Mouse (Mus musculus) hindlimb bud, embryonic 11.5 days (tissue): ENCODE results near the gene Oprm1.
"Not testable (repeated sequence)": the region's sequence is repeated elsewhere in the genome, so short reads cannot be mapped to it uniquely, and the experiment has no call there.

Experiments
- DNase-seq: peaks from one replicate; pipeline ENCODE4 v3.0.0-alpha.2; 2012; ENCODE audit warnings: low read depth, low spot score; ENCODE audit errors: extremely low spot score

The Oprm1 gene

GRCm38 (mm10) chr10:6968334-6968733, 210.0 kb downstream of the Oprm1 start:
- DNase-seq = no peak

- DNase-seq = no peak
These were observed 219.5 kb downstream of the Oprm1 start for GRCm38 (mm10) chr10:6977843-6978242.

- DNase-seq = no peak
These were observed 220.4 kb downstream of the Oprm1 start for GRCm38 (mm10) chr10:6978733-6979132.

GRCm38 (mm10) chr10:6979216-6979615, 220.9 kb downstream of the Oprm1 start:
- no peak for DNase-seq

- no peak for DNase-seq
These were observed 221.5 kb downstream of the Oprm1 start for GRCm38 (mm10) chr10:6979789-6980188.

GRCm38 (mm10) chr10:6980236-6980635, 221.9 kb downstream of the Oprm1 start:
- no peak for DNase-seq

GRCm38 (mm10) chr10:6982751-6983151, 224.4 kb downstream of the Oprm1 start:
- DNase-seq = no peak

GRCm38 (mm10) chr10:6983431-6983830, 225.1 kb downstream of the Oprm1 start:
- DNase-seq = no peak

- DNase-seq = no peak
These were observed 227.9 kb downstream of the Oprm1 start for GRCm38 (mm10) chr10:6986246-6986645.

GRCm38 (mm10) chr10:6987399-6988098, 229.2 kb downstream of the Oprm1 start:
- no peak for DNase-seq

- no peak for DNase-seq
These were observed 230.2 kb downstream of the Oprm1 start for GRCm38 (mm10) chr10:6988555-6988954.

GRCm38 (mm10) chr10:6996895-6997294, 238.6 kb downstream of the Oprm1 start:
- DNase-seq = no peak

GRCm38 (mm10) chr10:6998576-6999250, 240.4 kb downstream of the Oprm1 start:
- no peak for DNase-seq

- no peak for DNase-seq
These were observed 241.0 kb downstream of the Oprm1 start for GRCm38 (mm10) chr10:6999355-6999754.

GRCm38 (mm10) chr10:7003898-7004297, 245.6 kb downstream of the Oprm1 start:
- not testable (repeated sequence) for DNase-seq

GRCm38 (mm10) chr10:7004980-7005538, 246.8 kb downstream of the Oprm1 start:
- no peak for DNase-seq

- DNase-seq = no peak
These were observed 252.2 kb downstream of the Oprm1 start for GRCm38 (mm10) chr10:7010543-7010942.

GRCm38 (mm10) chr10:7015199-7015598, 256.9 kb downstream of the Oprm1 start:
- no peak for DNase-seq

- DNase-seq = no peak
These were observed 261.6 kb downstream of the Oprm1 start for GRCm38 (mm10) chr10:7019781-7020386.

GRCm38 (mm10) chr10:7020551-7020950, 262.2 kb downstream of the Oprm1 start:
- no peak for DNase-seq

- DNase-seq = no peak
These were observed 266.7 kb downstream of the Oprm1 start for GRCm38 (mm10) chr10:7025028-7025427.

- DNase-seq = no peak
These were observed 275.2 kb downstream of the Oprm1 start for GRCm38 (mm10) chr10:7033459-7033858.
